Mouse (Mus musculus) hindbrain, embryonic 16.5 days (tissue): ENCODE measurements at regions not wholly inside any gene's neighbourhood (a gene's known extent, or its start where the extent isn't known, plus 50 kb on each side); places are given as distances from the start of the nearest gene placed in this dataset.

ENCODE experiments used
- ATAC-seq: fragments of 200-750 bp; cut with Nextera tagmentation; 2 replicates; pipeline ENCODE4 v1.8.0; 2017; ENCODE audit warnings: moderate TSS enrichment, moderate library complexity
- H3K27ac ChIP-seq: fragments of 300-500 bp; sonication (generic); 2 replicates; pipeline ENCODE4 v1.5.1; 2014; ENCODE audit warnings: low read depth, mild to moderate bottlenecking, control low read depth, low read length, moderate library complexity
- H3K27me3 ChIP-seq: fragments of 300-500 bp; sonication (generic); replicated peaks from 2 replicates; pipeline ENCODE4 v1.6.1; 2014; ENCODE audit warnings: low read length; ENCODE audit not compliant: control insufficient read depth, insufficient read depth
- H3K36me3 ChIP-seq: fragments of 300-500 bp; sonication (generic); 2 replicates; pipeline ENCODE4 v1.6.1; 2014; ENCODE audit warnings: mild to moderate bottlenecking, low read length, moderate library complexity, mixed read lengths; ENCODE audit not compliant: control insufficient read depth, insufficient read depth
- H3K4me1 ChIP-seq: fragments of 300-500 bp; sonication (generic); 2 replicates; pipeline ENCODE4 v1.6.1; 2014; ENCODE audit warnings: low read depth, low read length; ENCODE audit not compliant: control insufficient read depth, insufficient read depth
- H3K4me2 ChIP-seq: fragments of 300-500 bp; sonication (generic); 2 replicates; pipeline ENCODE4 v1.6.1; 2014; ENCODE audit warnings: mild to moderate bottlenecking, low read length, control low read depth, moderate library complexity
- H3K4me3 ChIP-seq: fragments of 300-500 bp; sonication (generic); 2 replicates; pipeline ENCODE4 v1.5.1; 2014; ENCODE audit warnings: mild to moderate bottlenecking, low read length, control low read depth, moderate library complexity
- H3K9ac ChIP-seq: fragments of 300-500 bp; sonication (generic); 2 replicates; pipeline ENCODE4 v1.6.1; 2014; ENCODE audit warnings: low read depth, mild to moderate bottlenecking, control low read depth, low read length, moderate library complexity
- H3K9me3 ChIP-seq: fragments of 300-500 bp; sonication (generic); 2 replicates; pipeline ENCODE4 v1.6.1; 2014; ENCODE audit warnings: mild to moderate bottlenecking, low read length, moderate library complexity; ENCODE audit not compliant: control insufficient read depth
- WGBS: fragments of 180-500 bp; shearing (Covaris S2); extraction: QIAGEN DNeasy Blood & Tissue Kit; methylation state at CpG from one replicate; pipeline ENCODE4 v1.1.7; 2014; 5-methylcytosine and 5-hydroxymethylcytosine counted together

GRCm38 (mm10) chr14:29862032-29862431 lies 106.1 kb upstream of the Selenok start:
- no peak overlapping the region for H3K27ac ChIP-seq
- H3K9me3 ChIP-seq, result no peaks in the 10 kb centered on the region
- H3K9ac ChIP-seq, result no peak overlapping the region
- H3K4me3 ChIP-seq, result no peak overlapping the region
- WGBS, result 83% methylated on average over 1 of the region's 1 CpGs
- H3K27me3 ChIP-seq, result no peaks in the 10 kb centered on the region
- no peak overlapping the region for H3K4me2 ChIP-seq
- no peaks in the 10 kb centered on the region for H3K4me1 ChIP-seq
- no peaks in the 10 kb centered on the region for H3K36me3 ChIP-seq
- ATAC-seq, result no peak

DNA sequence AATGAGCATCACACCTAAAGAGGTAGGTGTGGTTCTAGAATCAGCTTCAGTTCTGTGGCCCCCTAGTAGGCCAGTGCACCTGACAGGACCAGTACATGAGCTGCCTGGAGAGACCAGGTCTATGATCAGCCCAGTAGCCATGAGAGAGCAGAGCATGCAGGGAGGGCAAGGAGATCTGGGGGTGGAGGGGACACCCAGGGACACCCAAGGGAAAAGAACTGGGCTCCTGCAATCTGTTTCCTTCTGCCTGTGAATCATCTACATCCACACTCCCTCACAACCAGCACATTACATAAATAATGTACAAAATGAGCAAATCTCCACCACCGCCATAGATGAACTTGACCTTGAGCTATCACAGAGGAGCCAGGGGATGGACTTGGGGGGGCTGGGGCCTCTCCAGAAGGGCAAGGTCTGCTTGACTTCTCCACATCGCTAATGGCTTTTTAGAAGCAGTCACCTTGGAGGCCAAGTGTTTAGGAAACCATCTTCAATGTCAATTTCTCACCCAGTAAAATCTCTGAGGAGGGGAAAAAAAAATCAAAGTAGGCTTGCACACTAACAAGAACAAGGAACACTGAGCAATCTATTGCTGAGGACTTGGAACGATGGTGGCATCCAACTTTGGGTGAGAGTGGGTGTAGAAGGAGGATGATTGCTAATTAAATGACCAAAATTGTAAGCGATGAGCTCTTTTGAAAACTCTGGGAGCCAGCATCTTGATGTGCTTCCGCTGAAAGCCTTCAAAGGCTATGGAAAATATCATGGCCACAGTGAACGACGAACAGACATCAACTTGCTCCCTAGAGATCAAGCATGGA lies 101.4 kb upstream of the Selenok start:
- no peak overlapping the region for H3K4me2 ChIP-seq
- no peak overlapping the region for H3K4me3 ChIP-seq
- no peaks in the 10 kb centered on the region for H3K36me3 ChIP-seq
- WGBS, result 90% methylated on average over 7 of the region's 7 CpGs
- H3K9ac ChIP-seq, result no peak overlapping the region
- no peak overlapping the region for H3K27ac ChIP-seq
- no peaks in the 10 kb centered on the region for H3K4me1 ChIP-seq
- no peaks in the 10 kb centered on the region for H3K9me3 ChIP-seq
- no peaks in the 10 kb centered on the region for H3K27me3 ChIP-seq
- no peak for ATAC-seq

DNA sequence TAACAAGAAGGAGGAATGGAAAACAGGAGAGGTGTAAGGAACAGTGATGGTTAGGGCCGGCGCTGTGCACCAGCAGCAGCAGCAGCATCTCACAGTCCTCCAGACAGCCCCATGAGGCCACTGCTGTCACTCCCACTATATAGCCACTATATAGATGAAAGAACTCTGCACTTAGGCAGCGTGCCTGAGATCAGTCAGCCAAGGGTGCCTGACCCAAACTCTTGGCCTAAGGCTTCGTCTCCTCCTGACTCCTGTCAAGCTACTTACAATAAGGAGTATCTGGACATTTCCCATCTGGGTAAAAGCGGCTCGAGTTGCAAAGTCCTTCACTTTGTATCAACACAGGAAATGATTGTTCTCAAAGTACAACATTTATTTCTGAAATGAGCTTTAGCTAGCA lies 100.8 kb upstream of the Selenok start:
- no peak overlapping the region for H3K27ac ChIP-seq
- H3K27me3 ChIP-seq, result no peaks in the 10 kb centered on the region
- no peak for ATAC-seq
- H3K9me3 ChIP-seq, result no peaks in the 10 kb centered on the region
- WGBS, result 82% methylated on average over 6 of the region's 6 CpGs
- H3K9ac ChIP-seq, result no peak overlapping the region
- no peak overlapping the region for H3K4me3 ChIP-seq
- no peaks in the 10 kb centered on the region for H3K36me3 ChIP-seq
- no peaks in the 10 kb centered on the region for H3K4me1 ChIP-seq
- no peak overlapping the region for H3K4me2 ChIP-seq

- 82% methylated on average over 9 of the region's 9 CpGs for WGBS
- Histone ChIP-seq H3K9me3 (no peaks in the 10 kb centered on the region), H3K4me2 (no peak overlapping the region), H3K4me3 (no peak overlapping the region), H3K4me1 (no peaks in the 10 kb centered on the region), H3K27ac (no peak overlapping the region), H3K27me3 (no peaks in the 10 kb centered on the region), H3K36me3 (no peaks in the 10 kb centered on the region), H3K9ac (no peak overlapping the region)
- no peak for ATAC-seq
Observed at GRCm38 (mm10) chr14:29869930-29870329, 98.2 kb upstream of the Selenok start.

DNA sequence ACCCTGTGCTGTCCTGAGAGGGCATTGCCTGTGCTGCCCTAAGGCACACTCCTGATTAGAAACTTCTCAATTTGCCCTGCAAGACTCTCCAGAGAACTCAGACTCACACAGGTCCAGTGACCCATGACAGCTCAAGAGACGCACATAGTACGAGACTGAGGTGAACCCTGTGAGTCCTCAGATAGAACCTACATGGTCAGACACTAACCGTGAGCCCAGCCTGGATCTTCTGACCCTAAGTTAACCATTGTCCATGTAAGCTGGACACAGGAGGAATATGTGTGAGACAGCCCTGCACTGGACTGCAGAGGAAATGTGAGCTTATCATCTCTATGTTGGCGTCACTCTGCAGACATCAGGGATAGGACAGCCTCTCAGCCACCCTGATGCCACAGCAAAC lies 91.4 kb upstream of the Selenok start:
- H3K4me2 ChIP-seq, result no peak overlapping the region
- H3K36me3 ChIP-seq, result no peaks in the 10 kb centered on the region
- no peak overlapping the region for H3K27ac ChIP-seq
- H3K9ac ChIP-seq, result no peak overlapping the region
- no peak for ATAC-seq
- no peaks in the 10 kb centered on the region for H3K4me1 ChIP-seq
- H3K9me3 ChIP-seq, result no peaks in the 10 kb centered on the region
- H3K4me3 ChIP-seq, result no peak overlapping the region
- H3K27me3 ChIP-seq, result no peaks in the 10 kb centered on the region
- 91% methylated on average over 4 of the region's 4 CpGs for WGBS

DNA sequence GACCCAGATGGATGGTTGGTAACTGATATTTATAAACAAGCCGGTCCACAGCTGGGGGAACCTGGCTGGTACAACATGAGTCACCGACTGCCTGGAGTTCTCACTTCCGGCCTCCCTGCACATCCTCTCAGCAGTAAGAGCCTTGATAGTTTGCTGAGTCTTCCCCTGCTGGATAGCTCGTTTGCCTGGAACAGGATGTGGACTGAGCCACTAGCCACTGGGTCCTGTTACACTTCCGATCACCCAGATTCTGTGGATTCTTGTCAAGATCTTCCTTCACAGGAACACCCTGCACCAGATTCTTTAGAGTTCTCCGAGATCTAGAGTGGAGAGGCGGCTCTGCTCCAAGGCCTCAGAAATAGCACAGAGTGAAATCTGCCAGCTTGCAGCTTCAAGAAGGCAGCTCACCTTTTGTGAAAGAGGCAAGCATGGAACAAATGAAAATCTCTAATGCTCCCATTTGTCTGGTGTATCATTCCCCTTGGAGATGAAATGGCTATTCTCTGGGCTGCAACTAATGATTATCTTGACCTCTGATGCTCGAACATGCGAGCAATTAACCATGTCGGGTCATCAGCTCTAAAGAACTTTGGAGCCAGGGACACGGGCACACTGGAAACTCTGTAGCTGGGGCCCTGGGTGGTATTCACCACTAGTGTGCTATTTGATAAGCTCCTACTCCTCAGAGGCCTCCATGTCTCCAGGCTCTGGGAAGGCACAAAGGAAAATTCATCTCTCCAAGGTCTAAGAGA lies 90.3 kb upstream of the Selenok start:
- Histone ChIP-seq H3K4me1 (no peaks in the 10 kb centered on the region), H3K4me2 (no peak overlapping the region), H3K36me3 (no peaks in the 10 kb centered on the region), H3K27me3 (no peaks in the 10 kb centered on the region), H3K9me3 (no peaks in the 10 kb centered on the region), H3K9ac (no peak overlapping the region), H3K4me3 (no peak overlapping the region), H3K27ac (no peak overlapping the region)
- WGBS, result 75% methylated on average over 11 of the region's 11 CpGs
- no peak for ATAC-seq

- WGBS, result 82% methylated on average over 7 of the region's 7 CpGs
- H3K4me3 ChIP-seq, result no peak overlapping the region
- no peaks in the 10 kb centered on the region for H3K27me3 ChIP-seq
- H3K4me2 ChIP-seq, result no peak overlapping the region
- no peak overlapping the region for H3K27ac ChIP-seq
- no peak for ATAC-seq
- H3K36me3 ChIP-seq, result no peaks in the 10 kb centered on the region
- H3K9ac ChIP-seq, result no peak overlapping the region
- H3K9me3 ChIP-seq, result no peaks in the 10 kb centered on the region
- H3K4me1 ChIP-seq, result no peaks in the 10 kb centered on the region
Observed at GRCm38 (mm10) chr14:29878423-29878800, 89.7 kb upstream of the Selenok start.

DNA sequence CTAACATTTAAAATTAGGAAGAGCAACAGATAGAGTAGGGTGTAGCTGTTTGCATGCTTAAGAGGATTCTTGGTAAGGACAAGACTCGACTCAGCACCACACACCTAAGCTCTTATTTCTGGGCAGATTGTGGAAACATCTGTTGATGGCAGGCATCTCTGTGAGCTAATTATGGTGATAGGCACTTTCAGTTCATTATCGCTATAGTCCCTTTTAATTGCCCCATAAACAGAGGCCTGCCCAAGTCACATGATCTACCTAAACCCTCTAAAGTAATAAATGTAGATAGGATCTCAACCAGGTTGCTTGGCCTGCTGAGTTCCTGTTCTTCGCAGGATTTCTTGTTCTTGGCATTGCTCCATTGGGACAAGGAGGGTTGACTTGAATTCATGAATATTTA lies 88.8 kb upstream of the Selenok start:
- Histone ChIP-seq H3K9ac (no peak overlapping the region), H3K4me1 (no peaks in the 10 kb centered on the region), H3K36me3 (no peaks in the 10 kb centered on the region), H3K4me2 (no peak overlapping the region), H3K4me3 (no peak overlapping the region), H3K27me3 (no peaks in the 10 kb centered on the region), H3K9me3 (no peaks in the 10 kb centered on the region), H3K27ac (no peak overlapping the region)
- 87% methylated on average over 3 of the region's 3 CpGs for WGBS
- ATAC-seq, result no peak

GRCm38 (mm10) chr14:29882666-29883344 lies 85.3 kb upstream of the Selenok start:
- Histone ChIP-seq H3K4me3 (no peak overlapping the region), H3K36me3 (no peaks in the 10 kb centered on the region), H3K9me3 (no peaks in the 10 kb centered on the region), H3K4me2 (no peak overlapping the region), H3K4me1 (no peaks in the 10 kb centered on the region), H3K27ac (peak overlapping the region; percentile 23; the same call in 1 of the 2 replicates), H3K27me3 (no peaks in the 10 kb centered on the region), H3K9ac (no peak overlapping the region)
- no peak for ATAC-seq
- 75% methylated on average over 11 of the region's 11 CpGs for WGBS
